Mouse (Mus musculus) limb, embryonic 11.5 days (tissue): Measurements from ENCODE around the gene E2f2. TPM values are rescaled to one million over a fixed set of nuclear protein-coding genes. Genes with fewer than 3 reads are reported as not detected.

Experiments used
- ATAC-seq: fragments of 200-750 bp; cut with Nextera tagmentation; 2 replicates; pipeline ENCODE4 v1.8.0; 2017; ENCODE audit warnings: low read depth; ENCODE audit not compliant: insufficient number of reproducible peaks, low FRiP score, low TSS enrichment
- DNase-seq: peaks from one replicate; pipeline ENCODE4 v3.0.0-alpha.2; 2015; ENCODE audit warnings: low spot score
- H3K27ac ChIP-seq: fragments of 300-500 bp; sonication (generic); replicated peaks from 2 replicates; pipeline ENCODE4 v1.5.1; 2014; ENCODE audit warnings: low read depth, mild to moderate bottlenecking, low read length
- H3K27me3 ChIP-seq: fragments of 300-500 bp; sonication (generic); 2 replicates; pipeline ENCODE4 v1.6.1; 2014; ENCODE audit warnings: mild to moderate bottlenecking, low read length, mixed read lengths; ENCODE audit not compliant: control insufficient read depth, insufficient read depth
- H3K36me3 ChIP-seq: fragments of 300-500 bp; sonication (generic); 2 replicates; pipeline ENCODE4 v1.6.1; 2014; ENCODE audit warnings: mild to moderate bottlenecking, low read length, moderate library complexity, mixed read lengths; ENCODE audit not compliant: control insufficient read depth, insufficient read depth
- H3K4me1 ChIP-seq: fragments of 300-500 bp; sonication (generic); 2 replicates; pipeline ENCODE4 v1.6.1; 2014; ENCODE audit warnings: low read length, mixed read lengths; ENCODE audit not compliant: control insufficient read depth, insufficient read depth
- H3K4me2 ChIP-seq: fragments of 300-500 bp; sonication (generic); 2 replicates; pipeline ENCODE4 v1.6.1; 2014; ENCODE audit warnings: low read depth, mild to moderate bottlenecking, moderate library complexity; ENCODE audit not compliant: severe bottlenecking
- H3K4me3 ChIP-seq: fragments of 300-500 bp; sonication (generic); 2 replicates; pipeline ENCODE4 v1.5.1; 2014; ENCODE audit warnings: low read depth, low read length
- H3K9ac ChIP-seq: fragments of 300-500 bp; sonication (generic); 2 replicates; pipeline ENCODE4 v1.6.1; 2014; ENCODE audit warnings: mild to moderate bottlenecking, low read length
- H3K9me3 ChIP-seq: fragments of 300-500 bp; sonication (generic); 2 replicates; pipeline ENCODE4 v1.6.1; 2016; ENCODE audit warnings: low read length; ENCODE audit not compliant: control insufficient read depth
- WGBS: fragments of 180-500 bp; shearing (Covaris S2); extraction: QIAGEN DNeasy Blood & Tissue Kit; methylation state at CpG from one replicate; pipeline ENCODE4 v1.1.7; 2014; 5-methylcytosine and 5-hydroxymethylcytosine counted together
- polyA plus RNA-seq: library from polyadenylated mRNA; unstranded; fragments of >200 nt; fragmentation: Nextera tagmentation; extraction: Ambion mirVana; gene quantifications from 2 replicates; pipeline ENCODE4 v1.2.1, GENCODE M21; 2014

Gene E2f2
- polyA plus RNA-seq, 1 experiment from 2014 or later: 5.7 TPM

DNA sequence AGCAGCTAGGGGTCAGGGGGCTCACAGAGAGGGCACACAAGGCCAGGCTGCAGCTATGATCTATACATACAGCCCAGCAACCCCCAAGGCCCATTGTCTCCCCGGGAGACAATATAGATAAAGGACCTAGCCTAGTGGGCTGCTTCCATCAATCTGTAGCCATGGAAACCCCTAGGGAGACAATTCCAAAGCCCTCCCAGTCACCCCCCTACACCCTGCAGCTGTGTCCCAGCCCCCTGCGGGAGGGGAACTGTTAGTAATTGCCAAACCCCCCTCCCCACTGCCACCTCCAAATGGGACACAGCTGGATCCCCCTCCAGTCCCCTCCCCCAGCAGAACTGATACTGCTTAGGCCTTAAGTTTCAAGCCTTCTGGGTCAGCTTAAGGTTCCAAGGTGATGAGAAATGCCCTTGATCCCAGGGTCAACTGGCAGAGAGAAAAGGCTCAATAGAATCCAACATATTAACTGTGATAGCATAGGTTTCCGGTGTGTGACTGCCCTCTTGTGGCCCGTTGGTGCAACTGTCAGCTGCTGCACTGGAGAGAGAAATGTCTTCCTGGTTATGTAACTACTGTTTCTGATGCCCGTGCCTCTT lies 12.3 kb upstream of the E2f2 start:
- Histone ChIP-seq H3K27me3 (no peaks in the 10 kb centered on the region), H3K36me3 (no peaks in the 10 kb centered on the region), H3K4me2 (no peak overlapping the region), H3K9me3 (no peaks in the 10 kb centered on the region), H3K4me1 (peaks cover 12% of the 10 kb centered on the region), H3K9ac (no peak overlapping the region), H3K27ac (peak overlapping the region; percentile 10; the same call in 1 of the 2 replicates), H3K4me3 (no peak overlapping the region)
- DNase-seq (peak; percentile 89), ATAC-seq (0 out of 2 replicates have a peak, but pooled peaks have one; percentile 26)
- 8% methylated on average over 5 of the region's 5 CpGs for WGBS

DNA sequence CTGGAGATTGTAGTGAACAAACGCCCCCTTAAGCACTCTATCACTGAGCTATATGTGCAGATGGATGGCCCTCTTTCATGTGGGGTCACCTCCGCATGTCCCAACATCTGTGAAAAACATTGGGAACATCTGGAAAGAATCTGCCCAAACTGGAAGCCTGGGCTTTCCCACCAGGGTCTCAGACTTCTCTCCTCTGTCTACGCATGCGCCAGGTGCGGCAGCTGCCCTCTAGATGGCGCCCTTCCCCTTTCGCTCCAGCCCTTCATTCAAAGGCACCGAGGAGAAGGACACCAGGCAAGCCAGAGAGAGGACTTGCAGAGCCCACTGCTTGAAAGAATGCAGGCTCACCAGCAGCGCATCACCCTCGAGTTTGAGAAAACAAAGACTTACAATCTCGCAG lies 8.7 kb upstream of the E2f2 start:
- peak; percentile 98 for DNase-seq
- Histone ChIP-seq H3K27ac (no peak overlapping the region), H3K36me3 (no peaks in the 10 kb centered on the region), H3K27me3 (no peaks in the 10 kb centered on the region), H3K4me2 (no peak overlapping the region), H3K4me1 (peaks cover 12% of the 10 kb centered on the region), H3K9ac (no peak overlapping the region), H3K4me3 (no peak overlapping the region), H3K9me3 (no peaks in the 10 kb centered on the region)
- WGBS: 2% methylated on average over 11 of the region's 11 CpGs
- ATAC-seq: peak; percentile 58; the same call in 1 of the 2 replicates

DNA sequence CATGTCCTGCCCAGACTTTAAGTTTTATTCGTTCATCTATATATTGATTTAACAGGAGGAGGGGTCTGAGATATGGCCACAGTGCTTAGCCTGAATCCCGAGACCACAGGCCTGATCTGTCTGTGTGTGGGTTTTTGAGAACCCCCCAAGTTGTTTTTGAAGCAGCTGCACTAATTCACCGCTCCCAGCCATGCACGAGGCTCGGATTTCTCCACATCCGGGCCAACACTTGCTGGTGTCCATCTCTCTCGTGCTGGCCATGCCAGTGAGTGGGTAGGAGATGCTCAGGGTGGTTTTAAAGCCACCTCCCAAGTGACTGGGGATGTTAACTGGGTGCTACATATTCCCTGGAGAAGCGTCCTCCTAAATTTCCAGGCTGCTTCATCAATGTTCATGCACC lies 7.2 kb upstream of the E2f2 start:
- H3K4me2 ChIP-seq: no peak overlapping the region
- ATAC-seq: no peak
- 83% methylated on average over 8 of the region's 8 CpGs for WGBS

DNA sequence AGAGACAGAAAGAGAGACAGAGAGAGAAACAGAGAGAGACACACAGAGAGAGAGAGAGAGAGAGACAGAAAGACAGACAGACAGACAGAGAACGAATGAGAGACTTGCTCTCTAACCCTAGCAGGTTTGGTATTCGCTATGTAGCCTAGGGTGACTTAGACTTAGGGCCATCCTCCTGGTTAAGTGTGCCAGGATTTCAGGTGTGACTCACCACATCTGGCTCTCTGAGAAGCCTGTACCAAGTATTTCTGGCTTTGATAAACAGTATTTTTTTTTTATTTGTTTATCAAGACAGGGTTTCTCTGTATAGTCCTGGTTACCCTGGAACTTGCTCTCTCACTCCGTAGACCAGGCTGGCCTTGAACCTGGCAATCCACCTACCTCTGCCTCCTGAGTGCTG lies 4.5 kb upstream of the E2f2 start:
- WGBS: 92% methylated on average over 3 of the region's 3 CpGs
- Histone ChIP-seq H3K9me3 (no peaks in the 10 kb centered on the region), H3K4me3 (no peak overlapping the region), H3K27ac (no peak overlapping the region), H3K27me3 (no peaks in the 10 kb centered on the region), H3K4me1 (no peaks in the 10 kb centered on the region), H3K4me2 (no peak overlapping the region), H3K36me3 (no peaks in the 10 kb centered on the region), H3K9ac (no peak overlapping the region)
- DNase-seq (no peak), ATAC-seq (no peak)

More for the DNA sequence above, 7.2 kb upstream of the E2f2 start:
- Histone ChIP-seq H3K9ac (no peak overlapping the region), H3K4me1 (peaks cover 7% of the 10 kb centered on the region), H3K4me3 (no peak overlapping the region), H3K27me3 (no peaks in the 10 kb centered on the region), H3K9me3 (no peaks in the 10 kb centered on the region), H3K27ac (no peak overlapping the region), H3K36me3 (no peaks in the 10 kb centered on the region)
- no peak for DNase-seq

DNA sequence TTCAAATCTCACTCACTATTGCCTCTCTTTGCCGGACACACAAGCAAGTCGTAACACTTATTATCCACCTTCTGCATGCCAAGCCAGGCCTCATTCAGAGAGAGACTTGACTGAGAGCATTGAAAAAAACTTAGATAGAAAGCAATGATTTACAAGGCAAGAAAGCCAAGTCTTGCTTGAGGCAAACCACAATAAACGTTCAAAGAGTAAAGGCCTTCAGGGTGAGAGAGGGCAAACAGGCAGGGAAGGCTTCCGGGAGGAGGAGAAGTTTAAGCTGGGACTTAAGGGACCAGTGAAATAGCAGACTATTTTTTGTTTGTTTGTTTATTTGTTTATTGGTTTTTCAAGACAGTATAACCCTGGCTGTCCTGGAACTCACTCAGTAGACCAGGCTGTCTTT lies 1.8 kb upstream of the E2f2 start:
- Histone ChIP-seq H3K27me3 (no peaks in the 10 kb centered on the region), H3K9me3 (no peaks in the 10 kb centered on the region), H3K27ac (no peak overlapping the region), H3K36me3 (no peaks in the 10 kb centered on the region), H3K9ac (no peak overlapping the region), H3K4me3 (no peak overlapping the region), H3K4me2 (no peak overlapping the region), H3K4me1 (peaks cover 10% of the 10 kb centered on the region; the same call in 1 of the 2 replicates)
- WGBS: 76% methylated on average over 4 of the region's 4 CpGs
- DNase-seq: no peak
- no peak for ATAC-seq

DNA sequence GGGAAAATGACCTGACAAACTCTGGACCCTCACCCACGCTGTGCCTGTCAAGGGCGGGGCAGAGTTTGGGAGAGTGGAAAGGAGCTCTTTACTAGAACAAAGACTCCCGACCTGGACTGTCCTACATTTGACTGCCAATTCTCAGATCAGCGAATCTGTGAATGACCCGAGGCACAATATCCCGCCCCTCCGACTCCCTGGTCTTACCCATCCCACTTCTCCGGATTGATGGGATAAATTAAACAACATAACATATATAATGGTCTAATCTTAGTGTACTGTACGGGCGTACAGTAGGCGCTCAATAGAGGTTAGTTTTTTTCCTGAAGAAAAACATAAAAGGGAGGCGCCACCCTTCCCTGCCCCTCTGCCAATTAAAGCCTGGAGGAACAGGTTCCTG lies 739 bp upstream of the E2f2 start:
- 34% methylated on average over 12 of the region's 12 CpGs for WGBS
- DNase-seq (no peak), ATAC-seq (no peak)
- Histone ChIP-seq H3K4me1 (peaks cover 15% of the 10 kb centered on the region), H3K36me3 (no peaks in the 10 kb centered on the region), H3K4me2 (peak overlapping the region; percentile 99), H3K9me3 (no peaks in the 10 kb centered on the region), H3K9ac (no peak overlapping the region), H3K27ac (no peak overlapping the region), H3K4me3 (peak overlapping the region; percentile 79; the same call in 1 of the 2 replicates), H3K27me3 (no peaks in the 10 kb centered on the region)

DNA sequence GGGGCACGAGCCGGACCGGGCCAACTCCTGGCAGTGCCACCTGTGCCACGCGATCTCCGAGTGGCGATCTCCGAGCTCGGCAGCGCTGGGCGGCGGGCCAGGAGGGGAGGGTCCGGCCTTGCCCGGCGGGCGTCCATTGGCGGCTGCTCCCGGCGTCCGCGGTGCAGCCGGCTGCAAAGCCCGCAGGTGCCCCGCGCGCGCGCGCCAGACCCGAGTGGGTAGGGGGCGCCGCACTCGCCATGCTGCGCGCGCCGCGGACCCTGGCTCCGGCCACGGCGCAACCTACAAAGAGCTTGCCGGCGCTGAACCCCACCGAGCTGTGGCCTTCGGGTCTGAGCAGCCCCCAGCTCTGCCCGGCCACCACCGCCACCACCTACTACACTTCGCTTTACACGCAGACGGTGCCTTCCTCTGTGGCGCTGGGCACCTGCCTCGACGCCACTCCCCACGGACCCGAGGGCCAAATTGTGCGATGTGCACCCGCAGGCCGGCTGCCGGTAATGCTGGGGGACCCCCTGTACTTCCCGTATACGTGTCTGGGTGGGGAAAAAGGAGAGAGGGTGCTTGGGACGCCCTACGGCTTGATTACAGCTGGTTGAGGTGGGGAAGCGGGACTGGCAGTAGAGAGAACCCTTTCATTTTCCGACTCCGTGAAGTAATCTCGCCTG lies 482 bp downstream of the E2f2 start:
- DNase-seq (peak; percentile 65), ATAC-seq (no peak)
- H3K4me2 ChIP-seq: peak overlapping the region; percentile 99
- peak overlapping the region; percentile 82 for H3K9ac ChIP-seq
- no peaks in the 10 kb centered on the region for H3K36me3 ChIP-seq
- no peaks in the 10 kb centered on the region for H3K27me3 ChIP-seq
- H3K4me1 ChIP-seq: peaks cover 19% of the 10 kb centered on the region
- peak overlapping the region; percentile 79 for H3K4me3 ChIP-seq
- H3K27ac ChIP-seq: peak overlapping the region; percentile 15; the same call in 1 of the 2 replicates
- WGBS: under 1% methylated on average over 54 of the region's 67 CpGs
- H3K9me3 ChIP-seq: no peaks in the 10 kb centered on the region

DNA sequence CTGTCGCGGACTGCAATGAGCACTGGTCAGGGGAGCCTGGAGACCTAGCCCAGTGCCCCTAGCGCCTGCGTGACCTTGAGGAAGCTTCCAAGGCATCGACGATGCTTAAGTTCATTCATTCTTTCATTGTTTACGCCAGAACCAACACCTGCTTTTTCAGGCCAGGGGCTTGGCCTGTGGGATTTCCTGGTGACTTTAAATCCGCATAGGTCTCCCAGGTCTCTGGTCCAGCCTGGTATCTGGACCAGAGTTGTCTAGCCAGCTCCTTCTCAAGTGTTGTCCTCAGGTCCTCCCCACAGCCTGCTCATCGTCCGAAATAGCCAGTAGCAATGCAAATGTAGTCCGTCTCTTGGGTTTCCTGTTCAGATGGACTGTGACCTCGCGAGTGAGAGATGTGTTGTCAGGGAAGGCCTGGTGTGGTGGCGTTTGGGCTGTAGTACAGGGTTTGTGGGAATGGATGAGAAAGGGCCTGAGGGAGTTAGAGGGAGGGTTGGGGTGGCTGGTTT lies 1.1 kb downstream of the E2f2 start:
- no peaks in the 10 kb centered on the region for H3K9me3 ChIP-seq
- H3K4me2 ChIP-seq: peak overlapping the region; percentile 99
- H3K4me1 ChIP-seq: peaks cover 19% of the 10 kb centered on the region
- peak; percentile 57 for DNase-seq
- H3K9ac ChIP-seq: peak overlapping the region; percentile 82
- no peaks in the 10 kb centered on the region for H3K36me3 ChIP-seq
- peak overlapping the region; percentile 79 for H3K4me3 ChIP-seq
- H3K27me3 ChIP-seq: no peaks in the 10 kb centered on the region
- H3K27ac ChIP-seq: peak overlapping the region; percentile 15; the same call in 1 of the 2 replicates
- 4% methylated on average over 14 of the region's 14 CpGs for WGBS
- ATAC-seq: no peak
